Mouse (Mus musculus) left cerebral cortex, adult 2 months (tissue): ENCODE measurements around the gene Marveld2. TPM values are rescaled to one million over a fixed set of nuclear protein-coding genes. Genes with fewer than 3 reads are reported as not detected.

Experiments
- DNase-seq, 2 experiments: peaks; one replicate each; pipeline ENCODE4 v3.0.0; 2021 to 2022; ENCODE audit warnings: low spot score in 2 of 2, mixed read lengths in 1 of 2; ENCODE audit errors: extremely low spot score in 1 of 2
- H3K27ac ChIP-seq: fragments of 200-600 bp; 2 replicates; pipeline ENCODE4 v1.8.1; 2022
- H3K4me3 ChIP-seq: fragments of 200-600 bp; 2 replicates; pipeline ENCODE4 v1.8.1; 2022
- CTCF ChIP-seq: fragments of 200-600 bp; IDR thresholded peaks from 2 replicates; pipeline ENCODE4 v1.8.1; 2022; ENCODE audit warnings: antibody characterized with exemption, mild to moderate bottlenecking, moderate library complexity
- intact Hi-C: fragments of 180-260 bp; cut with DNase I; formaldehyde crosslinking; loops from one replicate; pipeline ENCODE4 v1.15.1; 2025
- long read RNA-seq, 2 experiments: library from polyadenylated mRNA; stranded (forward); transcript quantifications; one replicate each; pipeline ENCODE4 v2.0.0; 2021; ENCODE audit warnings: borderline mapping rate in 2 of 2
- total RNA-seq, 2 experiments: library from RNA; stranded (reverse); gene quantifications; 2 replicates each; pipeline ENCODE4 v1.2.3; 2021

The Marveld2 gene
- total RNA-seq, result 1 to 10 TPM; 1.6 to 1.9 TPM
- long read RNA-seq, experiment 1, partial matches to known transcripts, result 0 of 1 reads
- long read RNA-seq, experiment 1, other reads (novel, unspliced or antisense), result 0 of 1 reads
- long read RNA-seq, experiment 2, result 0 reads

DNA sequence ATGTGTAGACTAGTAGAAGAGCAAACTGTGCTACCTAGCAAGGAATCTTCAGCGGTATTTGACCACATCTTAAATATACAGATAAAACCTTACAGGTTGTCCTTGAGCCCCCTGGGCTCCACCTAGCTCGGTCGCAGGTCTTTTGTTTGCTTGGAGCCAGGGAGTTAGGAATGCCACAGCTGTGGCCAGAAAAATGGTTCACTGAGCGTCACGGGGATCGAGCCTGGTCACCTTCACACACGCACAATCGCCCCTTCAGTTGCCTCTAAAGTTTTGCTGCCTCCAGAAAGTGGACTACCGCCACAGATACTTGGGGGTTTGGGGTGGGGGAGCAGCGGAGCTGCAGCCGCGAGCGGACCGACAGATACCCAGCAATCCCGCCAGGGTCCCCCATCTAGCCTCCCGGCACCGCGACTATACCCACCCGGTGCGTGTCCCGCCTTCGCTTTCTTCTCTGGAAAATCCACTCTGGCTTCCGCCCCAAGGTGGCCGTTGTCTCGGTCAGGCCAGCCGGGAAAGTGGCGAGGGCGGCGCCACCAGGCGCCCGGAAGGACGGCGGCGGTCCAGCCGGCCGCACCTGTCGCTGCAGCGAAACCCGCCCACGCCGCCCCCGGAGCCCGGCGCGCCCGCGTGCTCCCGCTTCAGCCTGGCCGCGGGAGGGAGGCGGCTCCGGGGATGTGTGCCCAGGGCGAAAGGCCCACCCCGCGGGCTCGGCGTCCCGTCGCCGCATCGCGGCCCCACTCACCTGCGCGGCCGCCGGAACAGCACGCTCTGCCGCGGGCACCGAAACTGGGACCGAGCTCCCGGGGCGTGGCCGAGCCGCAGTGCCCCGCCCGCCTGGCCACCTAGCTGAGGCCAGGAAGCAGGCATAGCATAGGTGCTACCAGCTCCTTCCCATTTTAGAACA is at the start of gene Marveld2:
Gene Marveld2 (minus strand): TSS at position 791 of the 907 bp plus-strand sequence.
- peak within 1 kb of the TSS; percentile 57 for H3K4me3 ChIP-seq
- TF ChIP-seq CTCF, result no peak; the same call in 1 of the 2 replicates
- peak; percentile 42 to 50 for DNase-seq
- intact Hi-C loops, result loop anchor here (1.0 to 10.0 kb wide), 2 partner anchors 124 to 502 kb away; partner anchors contain the start of gene Gtf2h2
- peak within 1 kb of the TSS; percentile 67 for H3K27ac ChIP-seq

DNA sequence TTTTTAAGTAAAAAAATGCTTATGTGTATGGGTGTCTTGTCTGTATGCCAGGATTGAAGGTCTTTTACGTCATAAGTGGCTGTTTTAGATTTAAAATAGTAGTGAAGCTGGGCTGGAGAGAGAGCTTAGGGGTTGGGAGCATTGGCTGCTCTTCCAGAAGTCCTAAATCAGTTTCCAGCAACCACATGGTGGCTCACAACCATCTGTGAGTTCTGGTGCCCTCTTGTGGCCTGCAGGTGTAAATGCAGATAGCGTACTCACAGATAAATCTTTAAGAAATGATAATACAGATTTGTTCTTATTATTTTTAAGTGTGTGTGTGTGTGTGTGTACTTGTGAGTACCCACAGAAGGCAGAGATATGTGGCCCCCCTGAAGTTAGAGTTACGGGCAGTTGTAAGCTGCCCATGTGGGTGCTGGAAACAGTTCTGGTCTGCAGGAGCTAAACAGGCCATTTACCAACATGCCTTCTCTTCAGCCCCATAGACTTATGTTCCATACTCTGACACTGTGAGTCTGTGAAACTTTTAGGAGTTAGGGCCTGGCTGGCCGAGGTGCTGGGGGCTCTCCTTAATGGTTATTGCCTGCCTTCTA is 43.2 kb upstream of the Marveld2 start:
- intact Hi-C loops, result no loop called here
- peak; percentile 84 for TF ChIP-seq CTCF
- DNase-seq, result peak in 1 of 2 experiments; percentile 43
- Histone ChIP-seq H3K27ac (no peak overlapping the region), H3K4me3 (no peak overlapping the region)

DNA sequence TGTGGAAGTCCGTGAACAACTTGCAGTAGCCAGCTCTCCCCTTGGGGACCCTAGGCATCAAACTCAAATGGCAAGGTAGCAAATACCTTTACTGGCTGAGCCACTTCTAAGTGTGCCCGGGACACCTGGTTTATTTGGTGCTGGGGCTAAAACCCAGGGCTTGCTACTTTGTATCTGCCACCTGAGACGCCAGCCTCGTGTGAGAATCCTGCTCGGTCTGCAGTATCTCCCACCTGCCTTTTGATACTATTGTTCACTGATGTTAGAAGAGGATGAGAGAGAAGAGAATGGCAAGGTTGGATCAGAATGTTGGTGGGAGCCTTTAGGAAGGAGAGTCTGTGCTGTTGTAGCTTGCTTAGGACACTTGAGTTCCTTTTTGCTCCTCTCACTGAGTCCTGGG is 41.3 kb upstream of the Marveld2 start:
- TF ChIP-seq CTCF, result no peak
- Histone ChIP-seq H3K27ac (no peak overlapping the region), H3K4me3 (no peak overlapping the region)
- DNase-seq, result no peak
- intact Hi-C loops, result no loop called here

DNA sequence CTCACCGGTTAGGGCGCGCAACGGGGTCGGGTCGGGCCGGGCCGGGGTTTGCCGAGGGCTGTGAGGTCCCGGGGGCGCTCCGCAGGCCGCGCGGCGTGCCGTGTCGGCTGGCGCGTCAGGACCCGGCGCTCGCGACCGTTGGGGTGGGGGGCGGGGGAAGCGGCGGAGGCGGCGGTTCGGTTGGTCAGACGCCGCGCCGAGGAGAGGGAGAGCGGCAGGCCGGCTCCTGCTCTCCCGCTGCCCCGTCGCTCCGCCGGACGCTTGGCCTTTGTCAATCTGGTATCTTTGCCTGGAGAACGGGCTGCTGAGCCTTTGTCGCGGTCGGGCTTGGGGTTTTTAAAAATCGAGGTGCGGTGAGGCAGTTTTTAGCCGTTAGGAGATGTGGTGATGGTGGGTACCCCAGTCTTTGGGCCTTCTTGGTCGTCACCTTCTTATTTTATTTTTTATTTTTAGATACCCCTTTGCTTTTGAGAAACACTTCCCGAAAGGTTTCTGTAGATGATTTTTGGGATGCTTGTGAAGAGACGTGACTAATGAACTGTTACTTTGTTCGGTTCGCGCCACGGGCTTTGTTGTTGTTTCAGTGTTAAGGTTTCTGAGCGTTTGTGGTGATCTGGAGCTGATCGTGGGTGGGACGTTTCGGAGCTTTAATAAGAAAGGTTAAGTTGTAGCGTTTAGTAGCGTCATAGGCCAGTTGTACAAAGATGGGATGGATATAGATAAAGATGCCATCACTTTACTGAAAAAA is 34.8 kb upstream of the Marveld2 start, which contains the start of gene Taf9:
Gene Taf9 (plus strand): TSS at position 141 of the 748 bp plus-strand sequence.
- TF ChIP-seq CTCF, result no peak
- intact Hi-C loops, result loop anchor here (2.0 to 5.0 kb wide), 2 partner anchors 81 to 549 kb away; partner anchors contain the start of gene Cdk7
- no peak for DNase-seq
- Histone ChIP-seq H3K4me3 (peak within 1 kb of the TSS; percentile 93), H3K27ac (peak within 1 kb of the TSS; percentile 100)

DNA sequence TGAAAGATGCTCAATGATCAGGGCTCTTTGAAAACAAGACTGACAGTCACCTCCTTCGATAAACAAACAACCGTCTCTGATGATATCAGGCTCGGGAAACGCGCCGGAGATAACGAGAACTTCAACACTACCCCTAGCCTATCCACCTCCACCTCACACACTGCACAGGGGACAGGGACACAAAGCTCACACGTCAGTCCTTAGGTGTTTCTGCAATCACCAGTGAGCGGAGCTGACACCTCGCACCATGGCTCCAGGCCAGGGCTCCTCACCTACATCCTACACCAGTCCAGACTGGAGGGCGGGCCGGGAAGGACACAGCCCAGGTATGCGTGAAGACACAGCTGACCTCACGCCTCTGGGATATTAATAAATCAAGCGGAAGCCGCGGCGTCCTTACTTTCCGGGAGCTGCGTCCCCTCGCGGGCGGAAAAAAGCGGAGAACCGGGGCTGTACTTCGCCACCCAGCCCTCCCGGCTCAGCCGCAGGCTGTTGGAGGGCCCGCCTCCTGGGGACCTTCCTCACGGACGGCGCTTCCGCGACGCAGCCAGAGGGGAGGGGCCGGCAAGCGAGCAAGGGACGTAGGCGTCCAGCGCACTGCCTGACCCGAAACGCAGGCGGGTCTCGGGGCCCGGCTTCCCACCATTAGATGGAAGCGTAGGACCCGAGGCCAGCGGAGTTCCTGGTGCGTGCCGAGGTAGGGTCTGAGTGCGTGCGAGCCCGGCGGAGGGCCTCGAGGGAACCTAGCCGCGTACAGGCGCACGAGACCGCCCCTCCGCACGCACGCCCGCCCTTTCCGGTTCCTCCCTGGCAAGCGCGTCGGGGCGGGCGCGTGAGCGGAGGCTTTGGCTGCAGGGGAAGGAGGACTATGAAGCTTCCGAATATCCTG is 34.0 kb upstream of the Marveld2 start, which contains the start of the genes Ak6 and Rad17:
Gene Ak6 (plus strand): TSS at position 430 of the 889 bp plus-strand sequence.
Gene Rad17 (minus strand): TSS at position 502 of the 889 bp plus-strand sequence.
- TF ChIP-seq CTCF, result peak; percentile 2

DNA sequence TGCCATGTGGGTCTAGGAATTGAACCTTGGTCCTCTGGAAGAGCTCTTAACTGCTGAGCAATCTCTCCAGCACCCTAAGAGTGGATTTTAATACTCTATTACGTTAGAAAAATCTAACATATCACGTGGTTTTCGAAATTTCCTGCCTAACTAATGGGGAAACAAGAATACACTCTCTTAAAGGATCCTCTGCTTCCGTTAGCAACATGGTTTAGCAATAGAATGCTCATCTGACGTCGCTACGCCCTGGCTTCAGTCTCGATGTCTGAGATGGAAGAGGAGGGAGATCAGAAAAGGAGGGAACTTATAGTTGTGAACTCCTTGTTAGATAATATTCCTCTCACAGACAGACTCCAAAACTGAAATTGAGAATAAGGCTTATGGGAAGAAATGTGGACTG is 31.5 kb upstream of the Marveld2 start:
- no peak overlapping the region for H3K4me3 ChIP-seq
- intact Hi-C loops, result no loop called here
- no peak overlapping the region for H3K27ac ChIP-seq
- no peak for TF ChIP-seq CTCF
- no peak for DNase-seq

More for the DNA sequence above, 34.0 kb upstream of the Marveld2 start, which contains the start of the genes Ak6 and Rad17:
- Histone ChIP-seq H3K27ac (peak within 1 kb of the TSS; percentile 100), H3K4me3 (peak within 1 kb of the TSS; percentile 93)
- intact Hi-C loops, result loop anchor here (2.0 to 5.0 kb wide), 2 partner anchors 82 to 548 kb away; partner anchors contain the start of gene Cdk7
- peak; percentile 94 to 98 for DNase-seq

DNA sequence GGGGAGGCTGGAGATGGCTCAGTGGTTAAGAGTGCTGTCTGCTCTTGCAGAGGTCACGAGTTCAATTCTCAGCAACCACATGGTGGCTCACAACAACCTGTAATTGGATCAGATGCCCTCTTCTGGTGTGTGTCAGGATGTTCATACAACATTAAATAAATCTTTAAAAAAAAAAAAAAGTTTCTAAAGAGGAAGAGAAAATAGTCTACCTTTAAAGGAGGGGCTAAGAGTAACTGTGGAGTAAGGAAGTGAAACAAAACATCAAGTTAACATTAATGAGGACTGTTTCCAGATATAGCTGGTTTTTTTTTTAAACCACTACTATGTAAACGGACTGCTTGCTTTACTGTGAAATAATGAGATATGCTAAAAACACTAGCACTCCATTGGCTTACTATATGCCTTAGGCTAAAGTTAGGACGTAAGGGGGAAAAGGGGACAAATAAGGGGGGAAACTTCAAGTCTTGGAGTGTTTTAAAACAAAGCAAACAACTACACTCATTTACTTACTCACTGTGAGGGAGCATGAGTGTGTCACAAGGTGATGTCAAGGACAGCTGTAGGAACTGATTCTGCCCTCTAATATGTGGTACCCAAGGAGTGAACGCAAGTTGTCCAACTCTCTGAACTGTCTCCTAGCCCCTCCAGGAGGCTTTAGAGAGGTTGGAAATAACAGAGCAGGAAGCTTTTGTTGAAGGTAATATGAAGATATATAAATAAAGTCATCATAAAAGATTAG is 25.9 kb upstream of the Marveld2 start:
- Histone ChIP-seq H3K27ac (no peak overlapping the region), H3K4me3 (no peak overlapping the region)
- intact Hi-C loops, result no loop called here
- TF ChIP-seq CTCF, result no peak
- DNase-seq, result no peak

DNA sequence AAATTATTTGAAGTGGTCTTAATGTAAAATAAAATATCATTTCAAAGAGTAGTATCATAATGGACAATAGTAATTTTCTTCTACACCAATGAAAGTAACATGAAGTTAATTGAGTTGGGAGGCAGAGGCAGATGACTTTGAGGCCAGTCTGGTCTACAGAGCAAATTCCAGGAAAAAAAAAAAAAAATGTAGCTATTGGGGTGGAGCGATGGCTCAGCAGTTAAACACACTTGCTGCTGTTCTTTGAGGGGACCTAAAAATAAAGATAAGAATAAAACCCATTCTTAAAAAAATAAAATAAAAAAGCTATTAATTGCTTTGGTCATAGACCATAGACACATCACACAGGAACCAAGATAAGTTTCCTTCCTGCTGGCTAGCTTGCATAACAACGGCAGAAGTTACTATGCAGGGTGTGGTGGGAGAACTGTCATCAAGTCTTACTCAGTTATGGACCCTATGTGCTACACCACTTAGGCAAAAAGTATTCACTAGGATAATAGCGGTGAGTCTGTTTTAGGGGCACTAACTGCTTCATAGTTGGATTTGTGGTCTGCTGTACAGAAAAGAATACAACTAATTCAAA is 17.4 kb upstream of the Marveld2 start:
- Histone ChIP-seq H3K27ac (no peak overlapping the region), H3K4me3 (no peak overlapping the region)
- no peak for TF ChIP-seq CTCF
- intact Hi-C loops, result no loop called here
- DNase-seq, result no peak

DNA sequence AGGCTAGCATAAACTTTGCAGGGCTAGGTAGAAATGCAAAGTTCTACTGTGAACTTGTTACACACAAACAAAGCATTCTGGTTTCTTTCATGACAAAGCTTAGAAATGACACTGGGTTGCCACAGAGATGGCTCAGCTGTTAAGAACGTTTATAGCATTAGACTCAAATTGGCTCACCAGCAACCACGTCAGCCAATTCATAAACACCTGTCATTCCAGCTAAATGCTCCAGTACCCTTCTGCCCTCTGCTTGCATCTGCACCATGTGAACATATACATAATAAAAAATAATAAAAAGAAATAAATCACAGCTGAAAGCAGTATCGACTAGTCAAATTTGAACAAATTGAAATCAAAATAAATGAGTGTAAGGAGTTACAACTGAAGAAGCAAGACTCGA is 5.5 kb upstream of the Marveld2 start:
- no peak for DNase-seq
- intact Hi-C loops, result loop anchor here (10.0 kb wide), 1 partner anchor 193 kb away; no protein-coding TSS in a partner anchor
- TF ChIP-seq CTCF, result no peak
- no peak overlapping the region for H3K4me3 ChIP-seq
- H3K27ac ChIP-seq, result no peak overlapping the region
